Mouse (Mus musculus) heart, embryonic 11.5 days (tissue): ENCODE data around the gene Cpd. TPM values are rescaled to one million over a fixed set of nuclear protein-coding genes. Genes with fewer than 3 reads are reported as not detected.

ENCODE experiments used
- ATAC-seq: fragments of 200-750 bp; cut with Nextera tagmentation; replicated peaks from 2 replicates; pipeline ENCODE4 v1.8.0; 2017; ENCODE audit warnings: moderate library complexity; ENCODE audit not compliant: insufficient number of reproducible peaks, low FRiP score, low TSS enrichment
- H3K27ac ChIP-seq: fragments of 300-500 bp; sonication (generic); 2 replicates; pipeline ENCODE4 v1.5.1; 2014; ENCODE audit warnings: mild to moderate bottlenecking, low read depth, low read length
- H3K27me3 ChIP-seq: fragments of 300-500 bp; sonication (generic); 2 replicates; pipeline ENCODE4 v1.6.1; 2014; ENCODE audit warnings: mild to moderate bottlenecking, low read length, mixed read lengths; ENCODE audit not compliant: control insufficient read depth, insufficient read depth
- H3K36me3 ChIP-seq: fragments of 300-500 bp; sonication (generic); 2 replicates; pipeline ENCODE4 v1.6.1; 2014; ENCODE audit warnings: mild to moderate bottlenecking, low read length, moderate library complexity, mixed read lengths; ENCODE audit not compliant: control insufficient read depth, insufficient read depth
- H3K4me1 ChIP-seq: fragments of 300-500 bp; sonication (generic); 2 replicates; pipeline ENCODE4 v1.6.1; 2014; ENCODE audit warnings: low read length; ENCODE audit not compliant: control insufficient read depth, insufficient read depth
- H3K4me2 ChIP-seq: fragments of 300-500 bp; sonication (generic); 2 replicates; pipeline ENCODE4 v1.6.1; 2014; ENCODE audit warnings: mild to moderate bottlenecking, moderate library complexity
- H3K4me3 ChIP-seq: fragments of 300-500 bp; sonication (generic); 2 replicates; pipeline ENCODE4 v1.5.1; 2014; ENCODE audit warnings: low read depth, low read length
- H3K9ac ChIP-seq: fragments of 300-500 bp; sonication (generic); 2 replicates; pipeline ENCODE4 v1.6.1; 2014; ENCODE audit warnings: mild to moderate bottlenecking, low read depth, low read length, moderate library complexity
- H3K9me3 ChIP-seq: fragments of 300-500 bp; sonication (generic); replicated peaks from 2 replicates; pipeline ENCODE4 v1.6.1; 2016; ENCODE audit warnings: low read length; ENCODE audit not compliant: control insufficient read depth
- WGBS: fragments of 180-500 bp; shearing (Covaris S2); extraction: QIAGEN DNeasy Blood & Tissue Kit; methylation state at CpG from one replicate; pipeline ENCODE4 v1.1.7; 2014; ENCODE audit not compliant: insufficient replicate concordance; 5-methylcytosine and 5-hydroxymethylcytosine counted together
- polyA plus RNA-seq: library from polyadenylated mRNA; unstranded; fragments of >200 nt; fragmentation: Nextera tagmentation; extraction: Ambion mirVana; gene quantifications from 2 replicates; pipeline ENCODE4 v1.2.1, GENCODE M21; 2014

The Cpd gene
- polyA plus RNA-seq, 1 experiment from 2014 or later, result 19.9 TPM

GRCm38 (mm10) chr11:76884451-76884850 lies 37.6 kb upstream of the Cpd start:
- 44% methylated on average over 5 of the region's 5 CpGs for WGBS
- H3K27me3 ChIP-seq, result no peaks in the 10 kb centered on the region
- no peak overlapping the region for H3K4me3 ChIP-seq
- H3K27ac ChIP-seq, result no peak overlapping the region
- H3K36me3 ChIP-seq, result no peaks in the 10 kb centered on the region
- H3K4me1 ChIP-seq, result peaks cover 3% of the 10 kb centered on the region; the same call in 1 of the 2 replicates
- no peaks in the 10 kb centered on the region for H3K9me3 ChIP-seq
- no peak for ATAC-seq
- no peak overlapping the region for H3K9ac ChIP-seq
- no peak overlapping the region for H3K4me2 ChIP-seq

GRCm38 (mm10) chr11:76879816-76880215 lies 33.0 kb upstream of the Cpd start:
- ATAC-seq, result no peak
- Histone ChIP-seq H3K27me3 (no peaks in the 10 kb centered on the region), H3K4me1 (no peaks in the 10 kb centered on the region), H3K4me2 (no peak overlapping the region), H3K9ac (no peak overlapping the region), H3K9me3 (no peaks in the 10 kb centered on the region), H3K27ac (no peak overlapping the region), H3K36me3 (no peaks in the 10 kb centered on the region), H3K4me3 (no peak overlapping the region)
- WGBS, result 87% methylated on average over 5 of the region's 5 CpGs

GRCm38 (mm10) chr11:76874766-76875165 lies 27.9 kb upstream of the Cpd start:
- no peak overlapping the region for H3K27ac ChIP-seq
- no peaks in the 10 kb centered on the region for H3K27me3 ChIP-seq
- H3K4me3 ChIP-seq, result no peak overlapping the region
- H3K4me1 ChIP-seq, result no peaks in the 10 kb centered on the region
- no peak overlapping the region for H3K4me2 ChIP-seq
- WGBS, result 59% methylated on average over 6 of the region's 6 CpGs
- H3K9me3 ChIP-seq, result no peaks in the 10 kb centered on the region
- ATAC-seq, result no peak
- H3K9ac ChIP-seq, result no peak overlapping the region
- H3K36me3 ChIP-seq, result no peaks in the 10 kb centered on the region

GRCm38 (mm10) chr11:76873865-76874264 lies 27.0 kb upstream of the Cpd start:
- Histone ChIP-seq H3K36me3 (no peaks in the 10 kb centered on the region), H3K4me3 (no peak overlapping the region), H3K9ac (no peak overlapping the region), H3K4me1 (no peaks in the 10 kb centered on the region), H3K9me3 (no peaks in the 10 kb centered on the region), H3K27ac (no peak overlapping the region), H3K4me2 (no peak overlapping the region), H3K27me3 (no peaks in the 10 kb centered on the region)
- WGBS, result 81% methylated on average over 5 of the region's 5 CpGs
- ATAC-seq, result no peak

- no peak for ATAC-seq
- Histone ChIP-seq H3K9ac (no peak overlapping the region), H3K36me3 (no peaks in the 10 kb centered on the region), H3K27ac (no peak overlapping the region), H3K4me1 (no peaks in the 10 kb centered on the region), H3K4me2 (no peak overlapping the region), H3K9me3 (no peaks in the 10 kb centered on the region), H3K27me3 (no peaks in the 10 kb centered on the region), H3K4me3 (no peak overlapping the region)
- WGBS, result 71% methylated on average over 11 of the region's 11 CpGs
Measured at GRCm38 (mm10) chr11:76872556-76873234, 25.9 kb upstream of the Cpd start.

- H3K36me3 ChIP-seq, result no peaks in the 10 kb centered on the region
- WGBS, result 44% methylated on average over 3 of the region's 3 CpGs
- H3K27me3 ChIP-seq, result no peaks in the 10 kb centered on the region
- H3K9ac ChIP-seq, result no peak overlapping the region
- no peak for ATAC-seq
- no peak overlapping the region for H3K4me3 ChIP-seq
- H3K4me1 ChIP-seq, result peaks cover 11% of the 10 kb centered on the region
- H3K9me3 ChIP-seq, result no peaks in the 10 kb centered on the region
- H3K27ac ChIP-seq, result no peak overlapping the region
- no peak overlapping the region for H3K4me2 ChIP-seq
Measured at GRCm38 (mm10) chr11:76861185-76861584, 14.4 kb upstream of the Cpd start.

GRCm38 (mm10) chr11:76859261-76859660 lies 12.4 kb upstream of the Cpd start:
- peak overlapping the region; percentile 25 for H3K4me2 ChIP-seq
- no peaks in the 10 kb centered on the region for H3K9me3 ChIP-seq
- peak overlapping the region; percentile 63 for H3K27ac ChIP-seq
- no peak overlapping the region for H3K9ac ChIP-seq
- H3K4me3 ChIP-seq, result no peak overlapping the region
- peaks cover 20% of the 10 kb centered on the region for H3K4me1 ChIP-seq
- no peaks in the 10 kb centered on the region for H3K27me3 ChIP-seq
- WGBS, result 43% methylated on average over 5 of the region's 5 CpGs
- H3K36me3 ChIP-seq, result no peaks in the 10 kb centered on the region
- ATAC-seq, result no peak

GRCm38 (mm10) chr11:76858781-76859180 lies 12.0 kb upstream of the Cpd start:
- no peaks in the 10 kb centered on the region for H3K36me3 ChIP-seq
- peak overlapping the region; percentile 63 for H3K27ac ChIP-seq
- ATAC-seq, result no peak
- peaks cover 20% of the 10 kb centered on the region for H3K4me1 ChIP-seq
- H3K4me3 ChIP-seq, result no peak overlapping the region
- WGBS, result 36% methylated on average over 5 of the region's 5 CpGs
- no peaks in the 10 kb centered on the region for H3K9me3 ChIP-seq
- H3K27me3 ChIP-seq, result no peaks in the 10 kb centered on the region
- peak overlapping the region; percentile 25 for H3K4me2 ChIP-seq
- no peak overlapping the region for H3K9ac ChIP-seq

GRCm38 (mm10) chr11:76857111-76857510 lies 10.3 kb upstream of the Cpd start:
- H3K36me3 ChIP-seq, result no peaks in the 10 kb centered on the region
- peak overlapping the region; percentile 47 for H3K27ac ChIP-seq
- H3K27me3 ChIP-seq, result no peaks in the 10 kb centered on the region
- no peak overlapping the region for H3K4me3 ChIP-seq
- H3K9ac ChIP-seq, result no peak overlapping the region
- ATAC-seq, result no peak
- 36% methylated on average over 7 of the region's 7 CpGs for WGBS
- H3K4me1 ChIP-seq, result peaks cover 20% of the 10 kb centered on the region
- H3K9me3 ChIP-seq, result no peaks in the 10 kb centered on the region
- no peak overlapping the region for H3K4me2 ChIP-seq
